Mouse (Mus musculus): ENCODE measurements at regions not wholly inside any gene's neighbourhood (a gene's known extent, or its start where the extent isn't known, plus 50 kb on each side); places are given as distances from the start of the nearest gene placed in this dataset.
"Not testable (repeated sequence)": the region's sequence is repeated elsewhere in the genome, so short reads cannot be mapped to it uniquely, and the experiment has no call there.

- no peak for DNase-seq (ENCODE audit: extremely low read depth, insufficient read length, low spot score)
Measured at GRCm38 (mm10) chr8:96174996-96175395, 286.6 kb upstream of the Got2 start.

- no peak for DNase-seq (ENCODE audit: extremely low read depth, insufficient read length, low spot score)
Measured at GRCm38 (mm10) chr8:96164933-96165332, 276.6 kb upstream of the Got2 start.

- no peak for DNase-seq (ENCODE audit: extremely low read depth, insufficient read length, low spot score)
Measured at GRCm38 (mm10) chr8:96159899-96160298, 271.6 kb upstream of the Got2 start.

GRCm38 (mm10) chr8:96152496-96153250, 264.3 kb upstream of the Got2 start:
- peak; percentile 2 for DNase-seq (ENCODE audit: extremely low read depth, insufficient read length, low spot score)

GRCm38 (mm10) chr8:96152056-96152455, 263.7 kb upstream of the Got2 start:
- no peak for DNase-seq (ENCODE audit: extremely low read depth, insufficient read length, low spot score)

GRCm38 (mm10) chr8:96151065-96151472, 262.7 kb upstream of the Got2 start:
- no peak for DNase-seq (ENCODE audit: extremely low read depth, insufficient read length, low spot score)

- no peak for DNase-seq (ENCODE audit: extremely low read depth, insufficient read length, low spot score)
Measured at GRCm38 (mm10) chr8:96132183-96132582, 243.8 kb upstream of the Got2 start.

- DNase-seq (ENCODE audit: extremely low read depth, insufficient read length, low spot score), result no peak
Measured at GRCm38 (mm10) chr8:96128329-96128728, 240.0 kb upstream of the Got2 start.

GRCm38 (mm10) chr8:96100817-96101216, 212.5 kb upstream of the Got2 start:
- no peak for DNase-seq (ENCODE audit: extremely low read depth, insufficient read length, low spot score)

GRCm38 (mm10) chr8:96092931-96093330, 204.6 kb upstream of the Got2 start:
- no peak for DNase-seq (ENCODE audit: extremely low read depth, insufficient read length, low spot score)

GRCm38 (mm10) chr8:96090231-96090630, 201.9 kb upstream of the Got2 start:
- no peak for DNase-seq (ENCODE audit: extremely low read depth, insufficient read length, low spot score)

GRCm38 (mm10) chr8:96068306-96068705, 180.0 kb upstream of the Got2 start:
- no peak for DNase-seq (ENCODE audit: extremely low read depth, insufficient read length, low spot score)

- DNase-seq (ENCODE audit: extremely low read depth, insufficient read length, low spot score), result no peak
Measured at GRCm38 (mm10) chr8:96047686-96048085, 159.3 kb upstream of the Got2 start.

GRCm38 (mm10) chr8:96042335-96042734, 154.0 kb upstream of the Got2 start:
- DNase-seq (ENCODE audit: extremely low read depth, insufficient read length, low spot score), result no peak

GRCm38 (mm10) chr8:96040216-96040615, 151.9 kb upstream of the Got2 start:
- DNase-seq (ENCODE audit: extremely low read depth, insufficient read length, low spot score), result no peak

- DNase-seq (ENCODE audit: extremely low read depth, insufficient read length, low spot score), result not testable (repeated sequence)
Measured at GRCm38 (mm10) chr8:96018742-96019141, 130.4 kb upstream of the Got2 start.

- no peak for DNase-seq (ENCODE audit: extremely low read depth, insufficient read length, low spot score)
Measured at GRCm38 (mm10) chr8:96012002-96012401, 123.7 kb upstream of the Got2 start.

GRCm38 (mm10) chr8:95991826-95992463, 103.6 kb upstream of the Got2 start:
- DNase-seq (ENCODE audit: extremely low read depth, insufficient read length, low spot score), result no peak

- no peak for DNase-seq (ENCODE audit: extremely low read depth, insufficient read length, low spot score)
Measured at GRCm38 (mm10) chr8:95988616-95989380, 100.5 kb upstream of the Got2 start.

- DNase-seq (ENCODE audit: extremely low read depth, insufficient read length, low spot score), result no peak
Measured at GRCm38 (mm10) chr8:95987011-95987440, 98.7 kb upstream of the Got2 start.

GRCm38 (mm10) chr8:95986410-95986809, 98.1 kb upstream of the Got2 start:
- DNase-seq (ENCODE audit: extremely low read depth, insufficient read length, low spot score), result no peak
